Mouse (Mus musculus): Measurements from ENCODE around the gene Atf7. TPM values are rescaled to one million over a fixed set of nuclear protein-coding genes. Genes with fewer than 3 reads are reported as not detected.

Atf7 gene
- total and polyA plus RNA-seq, 2 experiments from 2014 or later, result 16.2 to 20.6 TPM

- ATAC-seq (ENCODE audit: insufficient read depth, low read depth), result no peak
- no peak for TF ChIP-seq CTCF (IDR thresholded peaks at IDR 0.05; ENCODE audit: low read depth)
- TF ChIP-seq EP300 (IDR thresholded peaks at IDR 0.05; ENCODE audit: low read depth), result no peak
- DNase-seq (ENCODE audit: low spot score), result no peak
- no peaks in the 10 kb centered on the region for H3K27me3 ChIP-seq (ENCODE audit: control insufficient read depth, insufficient read depth, low read length)
- H3K4me1 ChIP-seq (ENCODE audit: control insufficient read depth, insufficient read depth), result peaks cover 19% of the 10 kb centered on the region
- 91% methylated on average over 2 of the region's 2 CpGs for WGBS
- no peaks in the 10 kb centered on the region for H3K36me3 ChIP-seq (replicated peaks; ENCODE audit: control insufficient read depth, insufficient read depth, low read length)
- H3K4me2 ChIP-seq (ENCODE audit: low read depth, low read length), result no peak overlapping the region
- H3K9ac ChIP-seq (replicated peaks; ENCODE audit: low read depth, low read length), result no peak overlapping the region
- H3K27ac ChIP-seq (ENCODE audit: low read depth), result no peak overlapping the region
- no peaks in the 10 kb centered on the region for H3K9me3 ChIP-seq (replicated peaks; ENCODE audit: control insufficient read depth, low read length)
- no peak overlapping the region for H3K4me3 ChIP-seq (ENCODE audit: low read depth, low read length)
Observed at GRCm38 (mm10) chr15:102515261-102515660, 110.0 kb downstream of the Atf7 start.

- H3K27ac ChIP-seq (ENCODE audit: low read depth), result no peak overlapping the region
- no peaks in the 10 kb centered on the region for H3K36me3 ChIP-seq (replicated peaks; ENCODE audit: control insufficient read depth, insufficient read depth, low read length)
- H3K4me1 ChIP-seq (ENCODE audit: control insufficient read depth, insufficient read depth), result peaks cover 13% of the 10 kb centered on the region
- H3K4me3 ChIP-seq (ENCODE audit: low read depth, low read length), result no peak overlapping the region
- H3K9me3 ChIP-seq (replicated peaks; ENCODE audit: control insufficient read depth, low read length), result no peaks in the 10 kb centered on the region
- no peak overlapping the region for H3K9ac ChIP-seq (replicated peaks; ENCODE audit: low read depth, low read length)
- no peak for ATAC-seq (ENCODE audit: insufficient read depth, low read depth)
- DNase-seq (ENCODE audit: low spot score), result no peak
- no peaks in the 10 kb centered on the region for H3K27me3 ChIP-seq (ENCODE audit: control insufficient read depth, insufficient read depth, low read length)
- 81% methylated on average over 3 of the region's 3 CpGs for WGBS
- TF ChIP-seq EP300 (IDR thresholded peaks at IDR 0.05; ENCODE audit: low read depth) (no peak), CTCF (IDR thresholded peaks at IDR 0.05; ENCODE audit: low read depth) (no peak)
- H3K4me2 ChIP-seq (ENCODE audit: low read depth, low read length), result no peak overlapping the region
Observed at GRCm38 (mm10) chr15:102513004-102513403, 112.3 kb downstream of the Atf7 start.

DNA sequence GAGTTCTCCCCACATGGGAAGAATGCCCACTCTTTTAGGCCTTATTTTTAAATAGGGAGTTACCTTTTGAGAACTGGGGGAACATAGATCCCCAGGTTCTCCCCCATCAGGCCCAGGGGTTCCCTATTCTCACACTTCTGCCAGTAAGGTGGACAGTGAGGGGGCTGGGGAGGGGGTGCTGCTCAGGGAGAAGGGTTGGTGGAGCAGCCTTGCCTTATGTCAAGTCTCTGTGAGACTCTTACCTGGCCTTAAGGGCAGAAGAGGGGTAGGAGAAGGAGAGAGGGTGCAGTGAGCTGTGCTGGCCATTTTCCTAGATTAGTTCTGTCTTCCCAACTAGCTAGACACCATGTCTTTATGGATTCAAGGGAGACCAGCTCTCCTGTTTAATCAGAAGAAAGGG, 112.8 kb downstream of the Atf7 start:
- peaks cover 13% of the 10 kb centered on the region for H3K4me1 ChIP-seq (ENCODE audit: control insufficient read depth, insufficient read depth)
- no peak overlapping the region for H3K27ac ChIP-seq (ENCODE audit: low read depth)
- TF ChIP-seq CTCF (IDR thresholded peaks at IDR 0.05; ENCODE audit: low read depth), result no peak
- no peak for TF ChIP-seq EP300 (IDR thresholded peaks at IDR 0.05; ENCODE audit: low read depth)
- no peak overlapping the region for H3K4me2 ChIP-seq (ENCODE audit: low read depth, low read length)
- no peaks in the 10 kb centered on the region for H3K36me3 ChIP-seq (replicated peaks; ENCODE audit: control insufficient read depth, insufficient read depth, low read length)
- ATAC-seq (ENCODE audit: insufficient read depth, low read depth) (no peak), DNase-seq (ENCODE audit: low spot score) (no peak)
- H3K27me3 ChIP-seq (ENCODE audit: control insufficient read depth, insufficient read depth, low read length), result no peaks in the 10 kb centered on the region
- H3K9me3 ChIP-seq (replicated peaks; ENCODE audit: control insufficient read depth, low read length), result no peaks in the 10 kb centered on the region
- no peak overlapping the region for H3K9ac ChIP-seq (replicated peaks; ENCODE audit: low read depth, low read length)
- no peak overlapping the region for H3K4me3 ChIP-seq (ENCODE audit: low read depth, low read length)

GRCm38 (mm10) chr15:102512010-102512409, 113.3 kb downstream of the Atf7 start:
- H3K27ac ChIP-seq (ENCODE audit: low read depth), result no peak overlapping the region
- WGBS, result 56% methylated on average over 5 of the region's 5 CpGs

GRCm38 (mm10) chr15:102511285-102511833, 113.9 kb downstream of the Atf7 start:
- no peak overlapping the region for H3K9ac ChIP-seq (replicated peaks; ENCODE audit: low read depth, low read length)
- peak overlapping the region; percentile 97; the same call in 1 of the 2 replicates for H3K4me2 ChIP-seq (ENCODE audit: low read depth, low read length)
- H3K4me3 ChIP-seq (ENCODE audit: low read depth, low read length), result no peak overlapping the region
- 27% methylated on average over 6 of the region's 6 CpGs for WGBS
- ATAC-seq (ENCODE audit: insufficient read depth, low read depth), result no peak
- no peaks in the 10 kb centered on the region for H3K36me3 ChIP-seq (replicated peaks; ENCODE audit: control insufficient read depth, insufficient read depth, low read length)
- no peak overlapping the region for H3K27ac ChIP-seq (ENCODE audit: low read depth)
- no peaks in the 10 kb centered on the region for H3K27me3 ChIP-seq (ENCODE audit: control insufficient read depth, insufficient read depth, low read length)
- no peaks in the 10 kb centered on the region for H3K9me3 ChIP-seq (replicated peaks; ENCODE audit: control insufficient read depth, low read length)
- TF ChIP-seq CTCF (IDR thresholded peaks at IDR 0.05; ENCODE audit: low read depth) (no peak), EP300 (IDR thresholded peaks at IDR 0.05; ENCODE audit: low read depth) (no peak)
- DNase-seq (ENCODE audit: low spot score), result no peak
- peaks cover 13% of the 10 kb centered on the region for H3K4me1 ChIP-seq (ENCODE audit: control insufficient read depth, insufficient read depth)

More at GRCm38 (mm10) chr15:102512010-102512409, 113.3 kb downstream of the Atf7 start:
- Histone ChIP-seq H3K36me3 (replicated peaks; ENCODE audit: control insufficient read depth, insufficient read depth, low read length) (no peaks in the 10 kb centered on the region), H3K9me3 (replicated peaks; ENCODE audit: control insufficient read depth, low read length) (no peaks in the 10 kb centered on the region), H3K27me3 (ENCODE audit: control insufficient read depth, insufficient read depth, low read length) (no peaks in the 10 kb centered on the region), H3K9ac (replicated peaks; ENCODE audit: low read depth, low read length) (no peak overlapping the region), H3K4me2 (ENCODE audit: low read depth, low read length) (no peak overlapping the region), H3K4me3 (ENCODE audit: low read depth, low read length) (no peak overlapping the region), H3K4me1 (ENCODE audit: control insufficient read depth, insufficient read depth) (peaks cover 13% of the 10 kb centered on the region)
- no peak for ATAC-seq (ENCODE audit: insufficient read depth, low read depth)
- TF ChIP-seq EP300 (IDR thresholded peaks at IDR 0.05; ENCODE audit: low read depth) (no peak), CTCF (IDR thresholded peaks at IDR 0.05; ENCODE audit: low read depth) (no peak)
- DNase-seq (ENCODE audit: low spot score), result no peak

Data from heart, postnatal 0 days (tissue).